Mouse (Mus musculus) gastrocnemius, adult 8-10 months (tissue): ENCODE measurements around the gene Gm14862. TPM values are rescaled to one million over a fixed set of nuclear protein-coding genes. Genes with fewer than 3 reads are reported as not detected.
"Not testable (repeated sequence)": the region's sequence is repeated elsewhere in the genome, so short reads cannot be mapped to it uniquely, and the experiment has no call there.

Experiments used
- DNase-seq, 2 experiments: peaks; one replicate each; pipeline ENCODE4 v3.0.0; 2022; ENCODE audit warnings: low spot score in 2 of 2
- total RNA-seq, 4 experiments: library from RNA; stranded (reverse); gene quantifications; 2 replicates each; pipeline ENCODE4 v1.2.4; 2022

Gm14862 gene
- not detected for total RNA-seq

GRCm38 (mm10) chrX:9256766-9257165 lies at the start of gene Gm14862:
TSS of gene Gm14862 (minus strand) at chrX:9256899.
- no peak for DNase-seq

GRCm38 (mm10) chrX:9303455-9303854 lies 46.8 kb upstream of the Gm14862 start:
- DNase-seq = no peak

DNA sequence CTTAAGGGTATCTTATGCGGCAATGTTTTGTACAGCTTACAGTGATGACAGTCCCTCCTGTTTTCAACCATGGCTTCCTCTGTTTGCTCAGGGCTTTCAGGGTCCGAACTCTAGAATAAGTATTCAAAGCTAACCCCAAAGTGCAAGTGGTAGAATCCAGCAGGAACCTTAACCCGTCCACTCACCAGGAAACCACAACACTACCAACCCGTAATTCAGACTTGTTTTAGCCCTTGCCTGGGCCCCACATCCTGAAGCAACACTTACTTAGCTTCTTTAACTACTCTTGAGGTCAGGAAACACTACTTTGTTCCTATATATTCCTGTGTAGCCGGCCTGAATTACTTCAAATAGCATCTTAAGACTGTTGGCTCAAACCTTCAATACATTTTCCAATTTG lies 46.1 kb upstream of the Gm14862 start:
- no peak for DNase-seq

- DNase-seq = no peak
Measured at GRCm38 (mm10) chrX:9298413-9298864, 41.7 kb upstream of the Gm14862 start.

GRCm38 (mm10) chrX:9293140-9293829 lies 36.6 kb upstream of the Gm14862 start:
- DNase-seq = not testable (repeated sequence)

GRCm38 (mm10) chrX:9283464-9283863 lies 26.8 kb upstream of the Gm14862 start, which contains the start of gene H2al1m:
TSS of gene H2al1m (plus strand) at chrX:9283764.
- DNase-seq = not testable (repeated sequence)

DNA sequence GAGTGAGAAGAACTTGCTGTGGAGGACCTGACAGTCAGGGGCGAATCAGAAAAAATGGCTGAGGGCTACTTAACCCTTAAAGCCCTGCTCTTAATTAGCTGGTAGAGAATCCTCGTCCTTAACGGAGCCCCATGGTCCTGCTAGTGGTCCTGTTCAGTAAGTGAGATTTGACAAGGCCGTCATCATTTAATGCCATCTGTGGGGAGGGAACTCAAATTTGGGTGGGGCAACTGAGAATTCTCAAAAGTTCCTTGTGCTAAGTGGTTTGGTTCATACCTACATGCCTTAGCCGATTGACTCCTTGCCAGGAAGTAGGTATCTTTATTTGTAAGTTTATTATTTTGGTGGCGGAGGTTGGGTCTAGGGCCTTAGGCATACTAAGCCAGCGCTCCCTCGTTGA lies 17.6 kb upstream of the Gm14862 start:
- no peak for DNase-seq

- DNase-seq = no peak
Measured at GRCm38 (mm10) chrX:9273377-9274002, 16.8 kb upstream of the Gm14862 start.

GRCm38 (mm10) chrX:9272460-9273361 lies 16.0 kb upstream of the Gm14862 start, which contains the start of gene Xk:
TSS of gene Xk (plus strand) at chrX:9272756.
- peak; percentile 2 to 16 for DNase-seq

GRCm38 (mm10) chrX:9271947-9272459 lies 15.3 kb upstream of the Gm14862 start:
- no peak for DNase-seq

DNA sequence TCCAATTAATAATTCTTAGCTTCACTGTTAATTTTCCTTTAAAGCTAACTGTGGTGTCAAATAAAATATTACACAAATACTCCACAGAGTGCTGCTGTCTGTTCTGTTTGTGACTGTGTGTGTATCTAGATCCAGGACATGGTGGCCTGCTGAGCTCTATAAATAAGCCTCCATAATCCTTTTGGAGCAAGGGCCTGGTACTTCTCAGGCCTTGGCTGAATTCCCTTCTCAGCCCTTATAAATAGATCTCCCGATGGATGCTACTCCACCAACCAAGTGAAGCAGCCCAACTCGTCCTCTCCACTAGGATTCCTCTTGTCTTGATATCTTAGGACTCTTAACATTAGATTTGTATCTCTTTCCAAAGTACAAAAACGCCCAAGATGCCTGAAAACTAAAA lies 14.4 kb upstream of the Gm14862 start:
- no peak for DNase-seq

DNA sequence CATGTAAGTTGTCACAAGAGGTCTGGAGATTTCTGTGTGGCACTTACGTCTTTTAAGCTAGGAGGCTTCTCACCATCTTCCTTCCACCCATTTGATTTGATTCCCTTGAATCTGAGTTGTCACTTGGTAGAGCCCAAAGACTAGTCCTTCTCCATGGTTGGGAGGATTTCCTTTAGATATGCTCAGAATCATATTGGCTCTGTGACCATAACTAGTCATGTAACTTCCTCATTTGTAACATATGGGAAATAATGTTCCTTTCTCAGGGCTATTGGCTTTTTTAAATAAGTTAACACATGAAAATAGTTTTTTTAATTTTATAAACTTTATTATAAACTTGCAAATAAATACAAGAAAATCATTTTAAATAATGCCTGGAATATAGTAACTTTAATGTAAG lies 2.6 kb upstream of the Gm14862 start:
- no peak for DNase-seq

DNA sequence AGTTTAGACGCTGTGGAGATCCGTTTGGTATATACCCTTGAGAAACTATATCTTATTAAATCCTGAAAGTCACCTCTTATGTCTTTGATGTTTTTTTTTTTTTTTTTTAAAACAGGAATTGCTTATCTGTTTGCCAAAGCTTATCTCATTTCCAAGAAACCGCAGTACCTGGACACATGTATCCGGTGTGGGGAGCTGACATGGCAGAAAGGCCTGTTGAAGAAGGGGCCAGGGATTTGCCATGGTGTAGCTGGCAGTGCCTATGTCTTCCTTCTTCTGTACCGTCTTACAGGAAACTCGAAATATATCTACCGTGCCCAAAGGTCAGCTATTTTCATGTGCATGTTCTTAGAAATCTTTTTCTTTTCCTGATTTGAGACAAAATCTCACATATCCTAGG lies 1.1 kb upstream of the Gm14862 start:
- no peak for DNase-seq

DNA sequence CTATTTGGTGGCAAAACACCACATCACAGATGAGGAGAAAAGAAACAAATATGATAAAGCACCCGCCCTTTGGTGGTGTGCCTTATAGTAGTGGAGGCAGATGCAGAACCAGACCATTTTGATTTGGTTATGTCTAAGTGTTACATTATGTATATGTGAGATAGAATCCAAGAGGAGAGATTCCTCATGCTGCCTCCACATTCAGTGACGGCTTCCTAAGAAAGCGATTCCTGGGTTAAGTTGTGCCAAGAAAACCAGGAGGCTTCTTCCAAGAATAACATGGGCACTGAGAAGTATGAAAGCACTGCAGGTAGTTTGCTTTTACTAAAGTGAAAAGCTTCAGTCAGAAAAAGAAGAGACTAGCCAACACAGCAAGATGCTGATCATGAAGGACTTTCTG lies 1.8 kb downstream of the Gm14862 start:
- DNase-seq = no peak

GRCm38 (mm10) chrX:9253990-9254389 lies 2.7 kb downstream of the Gm14862 start:
- no peak for DNase-seq

DNA sequence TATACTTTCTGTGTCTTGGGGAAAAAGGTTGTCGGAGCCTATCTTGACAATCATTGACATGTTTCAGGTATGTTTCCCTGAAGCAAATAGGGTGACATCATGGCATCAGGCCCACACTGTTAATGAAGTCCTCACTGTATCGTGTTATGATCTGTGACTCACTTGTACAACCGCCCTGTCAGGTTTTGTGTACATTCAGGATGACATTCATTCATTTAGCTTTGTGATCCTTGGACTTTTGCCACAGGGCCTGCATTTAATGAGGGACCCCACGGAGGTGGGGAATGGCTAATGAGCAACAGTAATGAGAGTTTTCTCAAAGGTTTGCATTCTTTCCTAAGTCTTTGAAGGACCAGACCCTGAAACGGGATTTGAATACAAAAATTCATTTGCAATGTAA lies 7.8 kb downstream of the Gm14862 start:
- no peak for DNase-seq

DNA sequence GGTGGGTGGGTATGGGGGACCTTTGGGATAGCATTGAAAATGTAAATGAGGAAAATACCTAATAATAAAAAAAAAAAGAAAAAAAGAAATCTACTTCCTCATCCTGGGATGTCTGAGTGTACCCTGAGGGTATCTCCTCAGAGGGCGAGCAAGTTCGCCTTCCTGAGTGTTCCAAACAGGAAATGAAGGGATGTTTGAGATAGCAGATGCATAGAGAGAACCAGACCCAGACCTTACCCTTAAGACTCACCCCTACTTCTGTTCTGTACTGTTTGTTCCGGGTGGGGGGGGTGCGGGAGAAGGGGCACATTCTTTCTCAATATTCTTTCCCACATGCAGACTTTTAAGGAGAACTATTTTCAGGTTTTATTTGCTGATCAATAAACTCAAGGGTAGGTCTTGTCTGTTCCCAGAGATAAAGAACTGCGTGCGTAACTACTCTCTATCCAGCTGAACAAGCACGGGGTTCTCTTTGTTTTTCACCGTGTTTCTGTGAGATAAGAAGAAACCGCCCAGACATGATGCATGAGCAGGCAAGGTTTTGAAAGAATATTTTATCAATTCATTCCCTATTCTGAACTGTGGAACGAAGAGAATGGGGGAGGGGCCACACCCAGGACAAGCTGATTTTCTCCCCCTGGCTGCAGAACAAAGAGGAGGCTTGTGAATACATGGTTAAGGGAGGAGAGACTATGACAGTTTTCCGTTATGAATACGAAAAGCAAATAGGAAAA lies 11.9 kb downstream of the Gm14862 start:
- no peak for DNase-seq

- no peak for DNase-seq
Measured at GRCm38 (mm10) chrX:9243381-9243864, 13.3 kb downstream of the Gm14862 start.

- no peak for DNase-seq
Measured at GRCm38 (mm10) chrX:9240737-9241591, 15.7 kb downstream of the Gm14862 start.

DNA sequence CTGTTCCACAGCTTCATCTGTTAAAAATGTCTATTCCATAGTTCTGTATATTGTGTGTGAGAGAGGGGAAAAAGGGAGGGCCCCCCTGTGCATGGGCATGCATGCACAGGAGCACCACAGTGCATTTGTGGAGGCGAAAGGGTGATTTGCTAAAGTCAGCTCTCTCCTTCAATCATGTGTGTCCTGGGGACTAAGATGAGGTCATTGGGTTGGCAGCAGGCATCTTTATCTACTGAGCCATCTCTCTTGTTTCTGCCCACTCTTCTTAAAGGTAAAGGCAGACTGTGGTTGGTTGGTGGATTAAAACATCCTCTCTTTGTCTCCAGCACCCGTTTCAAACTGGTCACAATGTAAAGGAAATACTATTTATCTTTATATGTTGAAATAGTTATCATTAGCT lies 29.6 kb downstream of the Gm14862 start:
- no peak for DNase-seq
